28 mouse cellular contexts compared by ENCODE assay signal in the genomic region with DNA sequence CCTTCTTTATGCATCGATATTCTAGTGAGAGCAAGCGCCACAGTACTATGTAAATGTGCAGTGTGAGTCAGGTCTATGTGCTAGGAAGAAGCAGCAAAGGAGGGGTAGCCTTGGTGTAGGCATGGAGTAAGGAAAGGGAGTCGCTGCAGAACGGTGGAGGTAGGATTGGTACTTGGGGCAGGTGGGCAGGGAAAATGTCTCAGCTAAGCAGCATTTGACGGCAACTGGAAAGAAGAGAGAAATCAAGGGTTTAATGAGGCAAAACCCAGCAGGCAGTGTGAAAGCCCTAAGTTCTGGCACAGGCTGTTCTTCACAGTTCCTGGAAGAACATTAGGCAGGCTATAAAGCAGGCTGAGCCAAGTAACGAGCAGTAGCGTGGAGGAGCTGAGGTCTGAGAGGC.
A peak's percentile ranks its signal among the peaks of the same experiment; 100 is the strongest.
DNase-seq lines count a peak whose midpoint lies in the region; ATAC-seq lines count a peak whose summit lies in the region.
"Had no signal": no experiment of that assay in that cellular context is flagged by ENCODE, and none has a peak within 500 bp of the region (broad histone marks: within the 10 kb centered on the region; RNA-seq: fewer than 3 reads in every experiment).

No protein-coding gene starts in this region.

- no peak overlapping the region for H3K9ac ChIP-seq in intestine, embryonic 15.5 days
- H3K9ac ChIP-seq: embryonic facial prominence, embryonic 12.5 days; embryonic facial prominence, embryonic 15.5 days; forebrain, postnatal 0 days; heart, embryonic 13.5 days; hindbrain, embryonic 12.5 days; hindbrain, embryonic 15.5 days had no signal

- peak; percentile 81 for ATAC-seq in frontal cortex, adult (ENCODE audit: low TSS enrichment)
- ATAC-seq in intestine, embryonic 15.5 days, result no peak
- ATAC-seq: activated CD4-positive, CD25-positive, alpha-beta regulatory T cell, adult 4 months; forebrain, embryonic 14.5 days; forebrain, postnatal 0 days had no signal

- WGBS in limb, embryonic 10.5 days, result 80% methylated on average over 7 of the region's 7 CpGs
- 86% methylated on average over 7 of the region's 7 CpGs for whole genome bisulfite sequencing in intestine, embryonic 15.5 days

- H3K4me2 ChIP-seq in intestine, embryonic 15.5 days (replicated peaks), result no peak overlapping the region
- H3K4me2 ChIP-seq: embryonic facial prominence, embryonic 12.5 days; embryonic facial prominence, embryonic 15.5 days; heart, embryonic 13.5 days; hindbrain, embryonic 12.5 days; hindbrain, embryonic 15.5 days had no signal

- no peaks in the 10 kb centered on the region for H3K27me3 ChIP-seq in limb, embryonic 10.5 days (ENCODE audit: low read depth, poor library complexity, severe bottlenecking)
- H3K27me3 ChIP-seq in intestine, embryonic 15.5 days (replicated peaks), result no peaks in the 10 kb centered on the region
- H3K27me3 ChIP-seq: embryonic facial prominence, embryonic 12.5 days; embryonic facial prominence, embryonic 15.5 days; heart, embryonic 13.5 days; hindbrain, embryonic 12.5 days; hindbrain, embryonic 15.5 days had no signal

- H3K4me3 ChIP-seq in limb, embryonic 10.5 days, result no peak overlapping the region
- no peak overlapping the region for H3K4me3 ChIP-seq in intestine, embryonic 15.5 days (replicated peaks)
- H3K4me3 ChIP-seq: embryonic facial prominence, embryonic 12.5 days; embryonic facial prominence, embryonic 15.5 days; heart, embryonic 10.5 days; heart, embryonic 13.5 days; hindbrain, embryonic 12.5 days; hindbrain, embryonic 15.5 days had no signal

- no peaks in the 10 kb centered on the region for H3K9me3 ChIP-seq in limb, embryonic 10.5 days (replicated peaks)
- no peaks in the 10 kb centered on the region for H3K9me3 ChIP-seq in intestine, embryonic 15.5 days
- H3K9me3 ChIP-seq: embryonic facial prominence, embryonic 12.5 days; embryonic facial prominence, embryonic 15.5 days; heart, embryonic 10.5 days; heart, embryonic 13.5 days; hindbrain, embryonic 12.5 days; hindbrain, embryonic 15.5 days had no signal

- DNase-seq in frontal cortex, postnatal 25 days (ENCODE audit: low spot score in 2 of 2), result no peak
- peak; percentile 15 to 31 for DNase-seq in left cerebral cortex, adult 18-20 months (ENCODE audit: low spot score in 2 of 2)
- DNase-seq in left cerebral cortex, adult 11 months (ENCODE audit: low spot score), result no peak
- peak; percentile 34 for DNase-seq in right cerebral cortex, adult 18-20 months
- DNase-seq in right cerebral cortex, adult 2 months (ENCODE audit: low spot score in 2 of 2), result no peak
- DNase-seq in limb, embryonic 10.5 days (ENCODE audit: low spot score), result peak; percentile 28
- DNase-seq: adrenal gland, adult 8-10 months; adrenal gland, postnatal 25 days; cerebellum, adult 11 months; cerebellum, adult 2 months; cerebellum, adult 9-11 months; cerebellum, postnatal 25 days; forebrain, postnatal 0 days; gastrocnemius, postnatal 10 days; gastrocnemius, postnatal 36 days; heart, adult 18-20 months; heart, postnatal 14 days; heart, postnatal 4 days had no signal

- peaks cover 7% of the 10 kb centered on the region; the same call in 1 of the 2 replicates for H3K4me1 ChIP-seq in limb, embryonic 10.5 days
- no peaks in the 10 kb centered on the region for H3K4me1 ChIP-seq in intestine, embryonic 15.5 days (replicated peaks)
- H3K4me1 ChIP-seq: embryonic facial prominence, embryonic 12.5 days; embryonic facial prominence, embryonic 15.5 days; heart, embryonic 10.5 days; hindbrain, embryonic 12.5 days; hindbrain, embryonic 15.5 days had no signal

- no peaks in the 10 kb centered on the region for H3K36me3 ChIP-seq in limb, embryonic 10.5 days
- H3K36me3 ChIP-seq in intestine, embryonic 15.5 days, result no peaks in the 10 kb centered on the region
- H3K36me3 ChIP-seq: embryonic facial prominence, embryonic 12.5 days; embryonic facial prominence, embryonic 15.5 days; heart, embryonic 10.5 days; heart, embryonic 13.5 days; hindbrain, embryonic 12.5 days; hindbrain, embryonic 15.5 days had no signal

- no peak overlapping the region for H3K27ac ChIP-seq in limb, embryonic 10.5 days
- H3K27ac ChIP-seq in intestine, embryonic 15.5 days, result no peak overlapping the region
- H3K27ac ChIP-seq: embryonic facial prominence, embryonic 12.5 days; embryonic facial prominence, embryonic 15.5 days; heart, embryonic 10.5 days; heart, embryonic 13.5 days; hindbrain, embryonic 12.5 days; hindbrain, embryonic 15.5 days had no signal

Comparison
In these comparisons a context has a peak if more than half of its experiments do, and no peak if none do; other contexts are left out.
1. DNase-seq: peak in left cerebral cortex, adult 18-20 months (2 of 2), right cerebral cortex, adult 18-20 months (single experiment) and limb, embryonic 10.5 days (single experiment); none in frontal cortex, postnatal 25 days (0 of 2), left cerebral cortex, adult 11 months (single experiment) and right cerebral cortex, adult 2 months (0 of 2).